Mouse (Mus musculus): ENCODE results near the gene Arrdc2. TPM values are rescaled to one million over a fixed set of nuclear protein-coding genes. Genes with fewer than 3 reads are reported as not detected.
A peak's percentile ranks its signal among the peaks of the same experiment; 100 is the strongest.

The Arrdc2 gene
- polyA plus RNA-seq, 1 experiment, result 19.8 TPM

GRCm38 (mm10) chr8:70879500-70879899 is 40.0 kb upstream of the Arrdc2 start:
- Histone ChIP-seq H3K4me3 (ENCODE audit: insufficient read depth, low read depth, low read length) (no peak overlapping the region), H3K27me3 (replicated peaks; ENCODE audit: control insufficient read depth, insufficient read depth, low read length) (no peaks in the 10 kb centered on the region), H3K4me1 (ENCODE audit: control insufficient read depth, insufficient read depth, low read length) (no peaks in the 10 kb centered on the region), H3K36me3 (ENCODE audit: control insufficient read depth, insufficient read depth, low read length) (no peaks in the 10 kb centered on the region), H3K27ac (ENCODE audit: insufficient read depth, low read depth, low read length) (no peak overlapping the region)
- no peak for DNase-seq
- 72% methylated on average over 4 of the region's 4 CpGs for WGBS
- TF ChIP-seq POLR2A (IDR thresholded peaks at IDR 0.05; ENCODE audit: low read depth, low read length), result no peak
- TF ChIP-seq CTCF (conservative IDR thresholded peaks at IDR 0.05; ENCODE audit: insufficient read depth, insufficient read length, low read depth, low read length), result no peak

GRCm38 (mm10) chr8:70878178-70878577 is 38.7 kb upstream of the Arrdc2 start:
- Histone ChIP-seq H3K36me3 (ENCODE audit: control insufficient read depth, insufficient read depth, low read length) (no peaks in the 10 kb centered on the region), H3K27me3 (replicated peaks; ENCODE audit: control insufficient read depth, insufficient read depth, low read length) (no peaks in the 10 kb centered on the region), H3K4me3 (ENCODE audit: insufficient read depth, low read depth, low read length) (no peak overlapping the region), H3K27ac (ENCODE audit: insufficient read depth, low read depth, low read length) (no peak overlapping the region), H3K4me1 (ENCODE audit: control insufficient read depth, insufficient read depth, low read length) (no peaks in the 10 kb centered on the region)
- DNase-seq, result no peak
- 53% methylated on average over 2 of the region's 2 CpGs for WGBS
- TF ChIP-seq CTCF (conservative IDR thresholded peaks at IDR 0.05; ENCODE audit: insufficient read depth, insufficient read length, low read depth, low read length), result no peak
- TF ChIP-seq POLR2A (IDR thresholded peaks at IDR 0.05; ENCODE audit: low read depth, low read length), result no peak

- Histone ChIP-seq H3K27ac (ENCODE audit: insufficient read depth, low read depth, low read length) (no peak overlapping the region), H3K4me3 (ENCODE audit: insufficient read depth, low read depth, low read length) (no peak overlapping the region), H3K36me3 (ENCODE audit: control insufficient read depth, insufficient read depth, low read length) (no peaks in the 10 kb centered on the region), H3K4me1 (ENCODE audit: control insufficient read depth, insufficient read depth, low read length) (no peaks in the 10 kb centered on the region; the same call in 1 of the 2 replicates), H3K27me3 (replicated peaks; ENCODE audit: control insufficient read depth, insufficient read depth, low read length) (no peaks in the 10 kb centered on the region)
- TF ChIP-seq POLR2A (IDR thresholded peaks at IDR 0.05; ENCODE audit: low read depth, low read length), result no peak
- no peak for TF ChIP-seq CTCF (conservative IDR thresholded peaks at IDR 0.05; ENCODE audit: insufficient read depth, insufficient read length, low read depth, low read length)
- 53% methylated on average over 4 of the region's 4 CpGs for WGBS
- DNase-seq, result no peak
These were observed 36.9 kb upstream of the Arrdc2 start for GRCm38 (mm10) chr8:70876382-70876781.

GRCm38 (mm10) chr8:70874441-70874840 is 34.9 kb upstream of the Arrdc2 start:
- Histone ChIP-seq H3K36me3 (ENCODE audit: control insufficient read depth, insufficient read depth, low read length) (no peaks in the 10 kb centered on the region), H3K27ac (ENCODE audit: insufficient read depth, low read depth, low read length) (no peak overlapping the region), H3K27me3 (replicated peaks; ENCODE audit: control insufficient read depth, insufficient read depth, low read length) (no peaks in the 10 kb centered on the region), H3K4me1 (ENCODE audit: control insufficient read depth, insufficient read depth, low read length) (peaks cover under 1% of the 10 kb centered on the region; the same call in 1 of the 2 replicates), H3K4me3 (ENCODE audit: insufficient read depth, low read depth, low read length) (no peak overlapping the region)
- WGBS, result 89% methylated on average over 13 of the region's 13 CpGs
- no peak for DNase-seq
- no peak for TF ChIP-seq POLR2A (IDR thresholded peaks at IDR 0.05; ENCODE audit: low read depth, low read length)
- TF ChIP-seq CTCF (conservative IDR thresholded peaks at IDR 0.05; ENCODE audit: insufficient read depth, insufficient read length, low read depth, low read length), result no peak

GRCm38 (mm10) chr8:70873364-70873985 is 34.0 kb upstream of the Arrdc2 start, which contains the start of gene Ccdc124:
Gene Ccdc124, minus strand, starts transcription at chr8:70873935.
- Histone ChIP-seq H3K4me3 (ENCODE audit: insufficient read depth, low read depth, low read length) (peak within 1 kb of the TSS; percentile 65), H3K4me1 (ENCODE audit: control insufficient read depth, insufficient read depth, low read length) (peaks cover 2% of the 10 kb centered on the region; the same call in 1 of the 2 replicates), H3K27me3 (replicated peaks; ENCODE audit: control insufficient read depth, insufficient read depth, low read length) (no peaks in the 10 kb centered on the region), H3K27ac (ENCODE audit: insufficient read depth, low read depth, low read length) (peak within 1 kb of the TSS; percentile 91), H3K36me3 (ENCODE audit: control insufficient read depth, insufficient read depth, low read length) (no peaks in the 10 kb centered on the region)
- DNase-seq, result peak; percentile 97
- 1% methylated on average over 46 of the region's 46 CpGs for WGBS
- TF ChIP-seq POLR2A (IDR thresholded peaks at IDR 0.05; ENCODE audit: low read depth, low read length), result peak; percentile 9
- peak; percentile 81 for TF ChIP-seq CTCF (conservative IDR thresholded peaks at IDR 0.05; ENCODE audit: insufficient read depth, insufficient read length, low read depth, low read length)

GRCm38 (mm10) chr8:70872643-70873363 is 33.3 kb upstream of the Arrdc2 start:
- no peak for TF ChIP-seq CTCF (conservative IDR thresholded peaks at IDR 0.05; ENCODE audit: insufficient read depth, insufficient read length, low read depth, low read length)
- TF ChIP-seq POLR2A (IDR thresholded peaks at IDR 0.05; ENCODE audit: low read depth, low read length), result no peak
- Histone ChIP-seq H3K27me3 (replicated peaks; ENCODE audit: control insufficient read depth, insufficient read depth, low read length) (no peaks in the 10 kb centered on the region), H3K4me1 (ENCODE audit: control insufficient read depth, insufficient read depth, low read length) (peaks cover 2% of the 10 kb centered on the region; the same call in 1 of the 2 replicates), H3K36me3 (ENCODE audit: control insufficient read depth, insufficient read depth, low read length) (no peaks in the 10 kb centered on the region), H3K27ac (ENCODE audit: insufficient read depth, low read depth, low read length) (no peak overlapping the region), H3K4me3 (ENCODE audit: insufficient read depth, low read depth, low read length) (peak overlapping the region; percentile 65)
- no peak for DNase-seq
- WGBS, result 2% methylated on average over 31 of the region's 31 CpGs

- Histone ChIP-seq H3K4me1 (ENCODE audit: control insufficient read depth, insufficient read depth, low read length) (peaks cover 2% of the 10 kb centered on the region; the same call in 1 of the 2 replicates), H3K27me3 (replicated peaks; ENCODE audit: control insufficient read depth, insufficient read depth, low read length) (no peaks in the 10 kb centered on the region), H3K36me3 (ENCODE audit: control insufficient read depth, insufficient read depth, low read length) (no peaks in the 10 kb centered on the region), H3K4me3 (ENCODE audit: insufficient read depth, low read depth, low read length) (no peak overlapping the region), H3K27ac (ENCODE audit: insufficient read depth, low read depth, low read length) (no peak overlapping the region)
- WGBS, result 89% methylated on average over 5 of the region's 5 CpGs
- TF ChIP-seq POLR2A (IDR thresholded peaks at IDR 0.05; ENCODE audit: low read depth, low read length) (no peak), CTCF (conservative IDR thresholded peaks at IDR 0.05; ENCODE audit: insufficient read depth, insufficient read length, low read depth, low read length) (no peak)
- DNase-seq, result no peak
These were observed 31.8 kb upstream of the Arrdc2 start for GRCm38 (mm10) chr8:70871195-70871807.
